Mouse (Mus musculus): ENCODE measurements around the gene Il1r1. TPM values are rescaled to one million over a fixed set of nuclear protein-coding genes. Genes with fewer than 3 reads are reported as not detected.

Gene Il1r1
- polyA plus RNA-seq (2014; fragmentation: Illumina TruSeq; extraction: RNeasy Lipid Tissue Mini Kit (QIAGEN cat#74804); ENCODE audit: low read depth, low replicate concordance): 47.6 TPM

GRCm38 (mm10) chr1:40224539-40225284 is at the start of gene Il1r1:
Gene Il1r1 (plus strand): TSS chr1:40225080.

GRCm38 (mm10) chr1:40324457-40324856 is 99.6 kb downstream of the Il1r1 start, which contains the start of gene Il1rl2:
Gene Il1rl2 (plus strand): TSS chr1:40324610.

Other genes starting within 250 kb of the Il1r1 start
- 0.41 TPM for gene Il1r2, start 151.0 kb upstream of the Il1r1 start, polyA plus RNA-seq (2014; fragmentation: Illumina TruSeq; extraction: RNeasy Lipid Tissue Mini Kit (QIAGEN cat#74804); ENCODE audit: low read depth, low replicate concordance)
- 8.9 TPM for gene Il1rl2, start 99.5 kb downstream of the Il1r1 start, polyA plus RNA-seq (2014; fragmentation: Illumina TruSeq; extraction: RNeasy Lipid Tissue Mini Kit (QIAGEN cat#74804); ENCODE audit: low read depth, low replicate concordance)
- gene Il1rl1, start 204.5 kb downstream of the Il1r1 start, polyA plus RNA-seq (2014; fragmentation: Illumina TruSeq; extraction: RNeasy Lipid Tissue Mini Kit (QIAGEN cat#74804); ENCODE audit: low read depth, low replicate concordance): 3.8 TPM
- 2.6 TPM for gene Il18r1, start 240.5 kb downstream of the Il1r1 start, polyA plus RNA-seq (2014; fragmentation: Illumina TruSeq; extraction: RNeasy Lipid Tissue Mini Kit (QIAGEN cat#74804); ENCODE audit: low read depth, low replicate concordance)

Data from sigmoid colon, adult 10 weeks (tissue).